Mouse (Mus musculus): ENCODE results near the gene Slc35f4. TPM values are rescaled to one million over a fixed set of nuclear protein-coding genes. Genes with fewer than 3 reads are reported as not detected.
A peak's percentile ranks its signal among the peaks of the same experiment; 100 is the strongest.

The Slc35f4 gene
- total RNA-seq (2021), result not detected
- long read RNA-seq, experiment 1, result 0 reads
- long read RNA-seq, experiment 2, result 0 reads

- no peak for DNase-seq
Observed at GRCm38 (mm10) chr14:49525931-49526291, at the start of gene Slc35f4. Gene Slc35f4 (minus strand): TSS chr14:49526046.

- DNase-seq, result no peak
Observed at GRCm38 (mm10) chr14:49568369-49568768, 42.5 kb upstream of the Slc35f4 start.

DNA sequence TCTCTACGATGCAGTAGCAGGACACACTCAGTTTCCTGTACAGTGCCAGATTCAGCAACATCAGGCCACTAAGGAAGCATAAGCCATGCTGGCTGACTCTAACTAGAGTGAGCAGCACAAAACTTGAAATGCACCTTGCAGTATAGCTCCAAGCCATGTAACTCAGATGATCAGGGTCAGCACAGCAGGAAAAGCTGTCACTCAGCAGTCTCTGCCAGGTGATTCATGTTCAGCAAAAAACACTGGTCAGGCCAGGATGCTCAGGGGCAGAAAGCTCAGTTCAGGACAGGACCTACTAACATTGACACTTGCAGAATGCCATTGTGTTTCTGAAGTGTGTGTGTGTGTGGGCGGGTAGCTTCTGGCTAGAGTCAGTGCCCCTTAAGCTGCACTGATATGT, 34.9 kb upstream of the Slc35f4 start:
- DNase-seq, result no peak

DNA sequence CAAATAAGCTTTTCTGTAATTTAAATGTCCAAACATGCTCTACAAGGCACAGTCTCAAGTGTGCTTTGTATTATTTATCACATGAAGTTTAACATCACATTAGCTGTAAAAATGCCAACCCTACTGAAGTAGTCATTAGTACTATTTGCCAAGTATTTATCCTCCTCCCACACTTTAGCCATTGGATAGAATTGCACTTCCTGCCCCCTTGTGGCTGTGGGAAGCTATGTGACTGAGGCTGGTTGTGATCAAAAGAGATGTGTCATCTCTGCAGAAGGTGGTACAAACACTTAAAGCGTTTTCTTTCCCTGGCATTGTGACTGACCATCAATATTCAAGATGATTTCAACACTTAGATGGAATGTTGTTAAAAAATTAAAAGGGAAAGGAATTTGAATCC, 14.3 kb upstream of the Slc35f4 start:
- DNase-seq, result peak; percentile 30 to 59

DNA sequence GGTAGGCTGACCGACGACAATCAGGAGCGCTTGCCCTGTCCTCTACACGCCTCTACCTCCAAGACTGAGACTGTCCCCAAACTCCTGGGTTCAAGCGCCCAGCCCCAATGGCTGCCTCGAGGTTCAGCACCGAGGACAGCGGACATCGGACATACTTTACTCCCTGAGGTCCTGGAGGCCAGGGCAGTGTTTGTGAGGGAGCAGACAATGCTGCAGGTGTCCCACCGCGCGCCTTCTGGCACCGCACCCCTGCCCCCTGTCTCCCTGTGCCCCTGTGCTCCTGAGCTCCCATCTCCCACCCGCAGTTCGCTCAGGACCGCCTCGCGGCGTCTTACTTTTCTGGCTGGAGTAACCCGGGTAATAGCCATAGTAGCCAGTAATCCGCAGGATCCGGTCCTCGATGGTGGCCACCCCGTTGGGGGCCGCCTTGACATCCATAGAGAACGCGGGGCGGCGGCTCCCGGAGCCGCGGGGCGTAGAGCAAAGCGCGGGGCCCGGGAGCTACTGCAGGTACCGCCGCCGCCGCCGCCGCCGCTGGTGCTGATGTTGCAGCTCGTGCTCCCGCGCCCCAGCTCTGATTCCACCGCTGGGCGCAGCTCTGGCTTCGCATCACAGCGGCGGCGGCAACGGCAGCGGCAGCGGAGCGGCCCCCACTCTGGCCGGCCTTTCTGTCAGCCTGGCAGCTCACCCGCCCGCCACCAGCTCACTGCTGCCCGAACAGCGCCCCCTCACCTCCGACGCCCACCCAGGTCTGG, 493 bp downstream of the Slc35f4 start:
- DNase-seq, result peak; percentile 86

DNA sequence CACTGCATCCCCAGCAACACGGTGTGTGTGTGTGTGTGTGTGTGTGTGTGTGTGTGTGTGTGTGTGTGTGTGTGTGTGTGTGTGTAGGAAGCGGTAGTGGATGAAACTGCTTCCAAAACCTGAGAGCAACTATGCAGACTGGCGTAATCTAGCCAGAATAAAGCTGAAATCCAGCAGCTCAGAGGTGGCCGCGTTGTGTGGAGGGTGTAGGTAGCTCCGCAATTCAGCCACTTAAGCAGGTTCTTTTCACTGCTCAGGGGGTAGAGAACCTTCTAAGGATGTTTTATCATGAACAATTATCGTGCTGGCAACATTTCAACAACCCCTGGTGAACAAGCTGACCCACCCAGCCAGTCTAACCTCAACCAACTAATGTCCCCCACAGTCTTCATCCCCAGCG, 1.2 kb downstream of the Slc35f4 start:
- no peak for DNase-seq

- no peak for DNase-seq
Observed at GRCm38 (mm10) chr14:49515096-49515665, 10.7 kb downstream of the Slc35f4 start.

GRCm38 (mm10) chr14:49514137-49514536, 11.7 kb downstream of the Slc35f4 start:
- no peak for DNase-seq

GRCm38 (mm10) chr14:49495192-49495591, 30.7 kb downstream of the Slc35f4 start:
- no peak for DNase-seq

GRCm38 (mm10) chr14:49493793-49494192, 32.1 kb downstream of the Slc35f4 start:
- no peak for DNase-seq

GRCm38 (mm10) chr14:49492506-49492905, 33.3 kb downstream of the Slc35f4 start:
- no peak for DNase-seq

DNA sequence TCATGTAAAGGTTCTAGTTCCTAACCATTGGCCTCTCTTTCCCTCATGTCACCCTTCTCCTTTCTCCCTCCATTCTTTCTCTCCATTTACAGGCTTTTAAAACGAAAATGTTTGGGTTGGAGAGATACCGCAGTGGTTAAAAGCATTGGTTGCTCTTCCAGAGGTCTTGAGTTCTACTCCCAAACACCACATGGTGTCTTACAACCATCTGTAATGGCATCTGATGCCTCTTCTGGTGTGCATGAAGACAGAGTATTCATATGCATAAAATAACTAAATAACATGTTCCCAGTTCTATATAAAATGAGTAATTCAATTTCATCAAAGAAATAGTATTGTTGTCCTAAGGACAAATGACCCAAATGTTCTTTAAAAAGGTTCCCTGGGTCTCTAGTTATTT, 49.2 kb downstream of the Slc35f4 start:
- no peak for DNase-seq

DNA sequence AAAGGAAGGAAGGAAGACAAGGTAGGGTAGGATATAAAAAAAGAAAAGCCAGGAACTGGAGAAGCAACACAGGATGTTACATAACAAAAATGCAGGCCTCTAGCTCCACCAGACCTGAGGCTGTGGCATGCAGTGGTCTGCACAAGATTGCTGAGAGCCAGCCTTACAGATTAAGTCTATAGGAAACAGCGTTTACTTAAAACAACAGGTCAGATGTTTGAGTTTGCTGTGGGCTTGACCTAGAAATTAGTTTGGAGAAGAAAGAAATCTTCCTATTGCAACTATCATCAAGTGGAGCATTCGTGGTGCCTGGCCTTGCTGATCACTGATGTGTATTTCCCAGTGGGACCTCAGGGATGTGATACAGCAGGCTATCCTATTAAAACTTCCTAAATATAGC, 64.1 kb downstream of the Slc35f4 start:
- DNase-seq, result no peak

GRCm38 (mm10) chr14:49460799-49461198, 65.0 kb downstream of the Slc35f4 start:
- DNase-seq, result no peak

DNA sequence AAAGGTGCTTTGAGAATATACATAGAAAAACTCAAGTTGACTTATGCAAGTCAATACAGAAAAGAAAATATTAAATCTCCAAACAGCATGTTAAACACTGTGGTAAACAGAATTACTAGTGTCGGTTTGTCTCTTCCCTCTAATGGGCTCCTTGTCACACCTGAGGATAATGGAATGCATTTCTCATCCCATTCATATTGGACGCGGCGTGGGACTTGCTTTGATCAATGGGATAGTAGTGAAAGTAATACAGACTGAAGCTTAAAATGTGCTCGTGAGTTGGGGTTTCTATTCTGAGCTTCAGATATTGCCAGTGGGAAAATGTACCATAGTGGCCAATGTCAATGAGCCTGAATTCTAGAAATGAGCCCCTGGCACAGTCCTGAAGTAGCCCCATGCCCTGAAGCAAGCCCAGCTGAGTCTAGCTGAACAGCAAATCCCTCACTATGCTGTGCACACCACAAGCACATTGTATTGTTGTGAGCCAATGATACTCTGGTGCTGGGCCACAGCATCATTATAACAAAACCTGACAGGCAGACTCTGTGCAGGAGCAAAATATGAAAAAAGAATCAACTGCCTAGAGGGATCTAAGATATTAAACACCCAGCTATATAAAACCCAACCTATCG, 71.4 kb downstream of the Slc35f4 start:
- no peak for DNase-seq

- DNase-seq, result no peak
Observed at GRCm38 (mm10) chr14:49453782-49454181, 72.1 kb downstream of the Slc35f4 start.

GRCm38 (mm10) chr14:49447669-49448068, 78.2 kb downstream of the Slc35f4 start:
- no peak for DNase-seq

DNA sequence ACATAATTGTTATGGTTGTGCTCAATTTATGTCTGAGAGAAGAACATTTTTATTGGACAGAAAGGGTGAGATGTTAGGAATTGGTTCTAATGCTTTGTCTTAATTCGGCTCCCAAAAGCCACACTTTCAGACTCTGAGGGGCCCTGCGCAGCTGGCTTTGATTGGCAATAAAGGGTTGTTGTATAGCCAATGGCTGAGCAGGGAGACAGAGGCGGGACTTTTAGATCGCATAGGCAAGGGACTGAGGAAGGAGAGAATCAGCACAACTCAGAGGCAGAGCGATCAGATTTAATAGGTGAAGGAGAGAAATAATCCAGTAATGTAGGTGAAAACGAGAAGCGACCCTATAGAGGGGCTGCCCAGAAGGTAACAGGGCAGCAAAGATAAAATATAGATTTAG, 79.4 kb downstream of the Slc35f4 start:
- no peak for DNase-seq

GRCm38 (mm10) chr14:49436811-49437210, 89.0 kb downstream of the Slc35f4 start:
- no peak for DNase-seq

DNA sequence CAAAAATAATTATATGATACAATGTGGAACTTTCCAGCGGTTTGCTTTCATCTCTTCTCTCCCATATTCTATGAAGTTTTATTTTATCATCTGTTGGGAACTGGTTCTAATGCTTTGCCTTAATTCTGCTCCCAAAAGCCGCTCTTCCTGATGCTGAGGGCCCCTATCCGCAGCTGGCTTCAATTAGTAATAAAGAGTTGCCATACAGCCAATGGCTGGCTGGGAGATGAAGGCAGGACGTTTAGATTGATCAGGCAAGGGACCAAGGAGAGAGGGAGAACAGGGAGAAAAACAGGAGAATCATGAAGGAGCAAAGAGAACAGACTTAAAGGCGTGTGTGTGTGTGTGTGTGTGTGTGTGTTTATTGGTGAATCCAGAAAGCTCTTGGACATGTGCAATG, 94.0 kb downstream of the Slc35f4 start:
- no peak for DNase-seq

DNA sequence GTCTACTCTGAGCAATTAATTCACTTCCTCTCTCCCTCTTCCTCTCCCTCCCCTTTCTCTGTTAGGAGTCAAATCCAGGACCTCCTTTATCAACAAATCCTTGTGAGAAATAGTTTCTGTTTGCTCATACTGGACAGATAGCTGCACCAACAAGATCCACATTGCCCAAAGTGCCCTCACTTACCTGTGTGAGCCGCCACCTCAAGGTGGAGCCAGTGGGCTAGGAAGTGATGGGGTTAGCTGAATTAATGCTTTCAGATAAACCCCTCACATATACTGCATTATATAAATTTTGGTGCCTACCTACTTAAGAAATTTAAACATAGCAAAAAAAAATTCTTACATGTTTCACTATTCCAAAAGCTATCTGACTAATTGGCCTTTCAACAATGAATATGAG, 133.4 kb downstream of the Slc35f4 start:
- peak in 1 of 2 experiments; percentile 5 for DNase-seq

DNA sequence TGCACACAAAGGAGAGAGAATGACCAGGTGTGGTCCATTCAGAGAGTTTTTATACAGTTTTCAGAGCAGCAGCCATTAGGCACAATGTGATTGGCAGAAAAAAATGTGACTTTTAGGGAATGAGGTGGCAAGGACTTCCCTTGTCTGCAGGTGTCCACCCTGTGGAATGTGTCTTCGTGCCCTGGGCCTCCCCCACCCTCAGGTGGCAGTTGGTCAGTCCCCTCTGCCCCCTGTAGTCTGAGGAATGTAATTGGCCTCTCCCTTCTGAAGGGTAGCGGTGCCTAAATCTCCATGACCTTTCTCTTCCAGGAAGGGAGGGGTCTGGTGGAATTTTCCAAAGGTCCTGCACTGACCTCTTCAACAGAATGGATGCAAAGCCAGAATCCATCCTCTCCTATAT, 163.7 kb downstream of the Slc35f4 start:
- no peak for DNase-seq

DNA sequence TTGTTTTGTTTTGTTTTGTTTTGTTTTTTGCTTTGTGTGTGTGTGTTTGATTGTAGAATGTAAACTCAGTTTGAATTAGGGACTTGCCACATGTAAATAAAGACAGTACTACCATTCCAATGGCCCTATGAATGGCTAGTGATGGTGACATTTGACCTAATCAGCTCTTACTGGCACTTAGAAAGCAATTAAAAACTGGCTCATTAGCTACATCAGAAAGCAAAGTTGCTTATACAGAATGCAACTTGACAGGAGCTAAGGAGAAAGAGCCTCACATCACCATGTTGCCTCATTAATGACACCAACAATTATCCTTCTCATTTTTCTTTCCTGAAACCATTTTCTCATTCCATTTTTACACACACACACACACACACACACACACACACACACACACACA, 170.3 kb downstream of the Slc35f4 start:
- no peak for DNase-seq

DNA sequence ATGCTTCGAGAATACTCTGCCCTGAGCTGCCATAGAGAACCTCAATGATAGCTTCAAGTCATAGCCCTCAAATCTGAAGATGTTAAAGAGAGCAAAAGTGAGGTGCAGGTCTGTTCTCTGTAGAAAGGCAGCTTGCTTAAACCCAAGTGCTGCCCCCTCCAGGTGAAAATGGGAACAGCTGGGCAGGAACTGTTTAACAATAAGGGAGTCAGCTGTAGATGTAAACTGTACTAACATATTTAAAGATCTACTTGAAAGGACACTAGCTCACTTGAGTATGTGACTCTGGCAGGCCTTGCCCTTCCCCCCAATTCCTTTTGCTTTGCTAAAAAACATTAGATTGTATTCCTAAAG, 177.0 kb downstream of the Slc35f4 start:
- peak; percentile 69 to 71 for DNase-seq

All from adrenal gland, postnatal 36 days (tissue).